Mouse (Mus musculus) heart, postnatal 25 days (tissue): ENCODE data around the gene Ube2v1. TPM values are rescaled to one million over a fixed set of nuclear protein-coding genes. Genes with fewer than 3 reads are reported as not detected.
A peak's percentile ranks its signal among the peaks of the same experiment; 100 is the strongest.

Experiments
- DNase-seq: peaks from one replicate; pipeline ENCODE4 v3.0.0; 2022; ENCODE audit warnings: low spot score
- intact Hi-C: fragments of 180-260 bp; cut with DNase I; formaldehyde crosslinking; loops from one replicate; pipeline ENCODE4 v1.15.1; 2025
- total RNA-seq, 2 experiments: library from RNA; stranded (reverse); gene quantifications; 2 replicates each; pipeline ENCODE4 v1.2.3; 2021

The Ube2v1 gene
- 100 to 1,000 TPM in 1 of 2 experiments, 10 to 100 TPM in 1; 99.3 to 105 TPM for total RNA-seq

- intact Hi-C loops: no loop called here
- peak; percentile 96 for DNase-seq
Observed at GRCm38 (mm10) chr2:167631591-167632448, at the start of gene Ube2v1. Ube2v1 (minus strand) TSS chr2:167632095.

DNA sequence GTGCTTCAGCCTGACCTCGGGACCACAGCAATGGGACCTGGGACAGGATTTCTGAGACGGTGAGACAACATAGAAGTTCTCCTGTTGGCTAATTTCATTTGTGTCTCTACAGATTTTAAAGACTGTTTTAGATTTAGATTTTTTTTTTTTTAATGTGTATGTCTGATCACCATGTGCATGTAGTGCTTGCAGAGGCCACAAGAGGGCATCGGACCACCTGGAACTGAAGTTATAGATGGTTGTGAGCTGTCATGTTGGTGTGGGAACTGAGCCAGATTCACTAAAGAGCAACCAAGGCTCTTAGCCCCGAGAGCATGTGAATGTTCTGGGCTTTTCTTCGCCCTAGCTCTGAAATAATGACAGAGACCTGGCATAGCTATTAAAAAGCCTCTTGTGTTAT lies 48.8 kb upstream of the Ube2v1 start:
- DNase-seq: no peak

DNA sequence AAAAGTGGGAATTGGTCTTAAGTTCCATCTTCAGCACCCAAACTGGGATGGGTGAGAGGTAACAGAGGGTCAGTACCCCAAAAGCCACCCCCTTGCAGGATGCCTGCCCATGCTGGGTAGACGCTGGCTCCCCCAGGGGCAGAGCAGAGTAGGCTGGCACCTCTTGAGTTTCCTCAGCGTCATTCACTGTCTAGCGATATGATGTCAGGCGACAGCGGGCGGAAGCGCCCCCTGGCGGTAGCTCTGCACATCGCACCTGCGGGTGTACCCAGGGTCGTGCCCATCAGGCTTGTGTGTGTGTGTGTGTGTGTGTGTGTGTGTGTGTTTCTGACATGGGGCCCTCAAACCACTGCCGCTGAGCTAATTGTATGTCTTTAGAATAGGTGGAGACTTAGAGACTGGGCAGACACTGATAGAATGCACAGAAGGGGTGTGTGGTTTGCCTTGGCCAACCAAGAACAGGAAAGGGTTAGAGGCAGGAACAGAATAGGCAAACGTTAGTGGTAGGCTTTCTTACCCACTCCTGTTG lies 48.1 kb upstream of the Ube2v1 start:
- intact Hi-C loops: loop anchor here (1.0 to 10.0 kb wide), 3 partner anchors 39 to 405 kb away; partner anchors contain the start of gene Pard6b
- no peak for DNase-seq

More for the DNA sequence above, 48.8 kb upstream of the Ube2v1 start:
- intact Hi-C loops: loop anchor here (1.0 to 10.0 kb wide), 3 partner anchors 39 to 404 kb away; partner anchors contain the start of gene Pard6b

- DNase-seq: no peak
- intact Hi-C loops: no loop called here
Observed at GRCm38 (mm10) chr2:167678600-167678999, 46.7 kb upstream of the Ube2v1 start.

DNA sequence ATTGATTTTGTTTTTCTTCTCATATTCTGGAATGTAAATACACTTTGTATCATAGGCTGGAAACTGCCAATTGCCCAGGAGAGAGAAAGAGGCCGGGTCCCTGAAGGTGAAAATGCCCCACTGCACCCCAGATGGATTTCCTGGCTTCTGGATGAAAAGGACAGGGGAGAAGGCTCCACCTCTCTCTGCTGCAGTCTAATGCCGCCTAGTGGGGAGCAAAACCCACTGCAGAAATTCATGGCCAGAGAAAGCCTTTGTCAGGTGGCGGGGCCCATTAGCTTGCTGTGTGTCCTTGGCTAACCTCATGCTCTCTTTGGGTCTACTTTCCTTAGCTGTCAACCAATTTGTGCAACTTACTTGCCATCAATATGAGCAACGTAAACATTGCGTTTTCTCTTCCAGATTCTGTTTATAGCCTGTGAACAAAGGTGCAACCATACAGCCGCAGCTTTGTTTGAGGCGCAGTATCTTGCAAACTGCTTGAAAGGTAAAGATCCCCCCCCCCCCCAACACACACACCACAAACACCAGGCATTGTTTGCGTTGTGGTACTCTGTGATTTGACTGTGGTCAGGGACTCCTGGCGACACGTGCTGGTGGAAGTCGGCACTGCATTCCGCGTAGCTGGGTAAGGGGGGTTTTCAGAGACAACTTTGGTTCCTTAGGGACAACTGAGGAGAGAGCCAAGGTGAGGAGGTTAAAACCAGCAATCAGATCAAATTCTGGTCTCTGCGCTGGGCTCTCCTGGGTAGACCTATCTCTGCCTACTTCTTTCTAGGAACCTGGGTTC lies 43.4 kb upstream of the Ube2v1 start:
- intact Hi-C loops: no loop called here
- no peak for DNase-seq

DNA sequence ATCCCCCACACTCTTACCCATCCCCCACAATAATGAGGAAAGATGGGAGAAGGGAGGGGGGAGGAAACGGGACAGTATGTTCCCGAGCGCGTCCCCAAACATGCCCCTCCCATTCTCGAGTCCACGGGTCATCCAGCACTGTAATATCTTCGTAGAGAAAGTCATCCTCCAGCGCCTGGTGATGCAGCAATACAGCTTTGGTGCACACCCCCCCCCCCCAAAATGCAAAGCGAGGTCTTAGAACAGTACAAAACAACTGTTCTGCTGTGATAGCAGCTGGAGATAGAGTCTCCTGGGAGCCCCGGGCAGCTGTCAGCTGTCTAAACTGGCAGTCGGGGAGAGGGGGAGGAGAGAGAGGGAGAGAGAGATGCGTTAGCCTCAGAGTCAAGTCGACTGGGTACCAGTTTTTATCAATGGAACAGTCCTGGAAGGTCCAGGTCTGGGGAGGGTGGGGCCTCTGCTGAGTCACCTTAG lies 40.4 kb upstream of the Ube2v1 start:
- no peak for DNase-seq
- intact Hi-C loops: no loop called here

DNA sequence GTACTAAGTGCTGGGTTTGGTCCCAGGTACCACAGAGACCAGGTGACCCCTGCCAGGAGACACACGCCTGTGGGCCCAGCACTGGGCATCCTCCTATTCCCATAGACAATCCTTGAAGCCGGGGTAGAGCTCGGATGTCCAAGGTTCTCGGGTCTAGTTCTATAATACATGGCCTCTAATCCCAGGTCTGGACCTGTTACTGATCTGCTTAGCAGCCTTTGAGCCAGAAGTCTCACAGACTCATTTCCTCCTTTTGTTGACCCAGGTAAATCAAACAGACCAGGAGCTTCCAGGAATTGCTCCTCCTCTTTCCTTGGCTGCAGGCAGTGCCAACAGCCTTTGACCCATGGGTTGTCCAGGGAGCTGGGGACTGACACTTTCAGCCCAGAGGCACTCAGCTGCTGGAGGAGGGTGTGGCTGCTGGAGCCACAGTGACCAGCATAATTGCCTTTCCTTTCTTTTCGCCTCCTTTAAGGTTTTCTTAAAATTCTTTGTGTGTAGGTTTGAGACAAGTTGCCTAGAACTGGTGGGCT lies 39.3 kb upstream of the Ube2v1 start:
- intact Hi-C loops: no loop called here
- DNase-seq: no peak

DNA sequence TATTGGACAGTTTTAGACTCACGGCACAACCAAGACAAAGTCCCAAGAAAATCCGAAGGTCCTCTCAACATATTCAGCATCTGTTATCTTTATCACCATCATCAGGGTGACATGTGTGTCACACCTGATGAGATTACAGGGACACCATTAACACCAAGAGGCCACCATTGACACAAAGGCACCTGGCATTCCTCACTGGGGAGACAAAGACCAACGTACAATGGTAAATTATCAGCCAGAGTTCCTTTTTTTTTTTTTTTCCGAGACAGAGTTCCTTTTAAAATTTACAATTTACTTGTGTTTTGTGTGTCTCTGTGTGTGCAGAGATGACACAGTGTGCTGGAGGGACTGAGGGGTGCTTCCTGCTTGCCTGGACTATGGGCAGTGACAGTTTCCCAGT lies 37.5 kb upstream of the Ube2v1 start:
- DNase-seq: no peak
- intact Hi-C loops: no loop called here

DNA sequence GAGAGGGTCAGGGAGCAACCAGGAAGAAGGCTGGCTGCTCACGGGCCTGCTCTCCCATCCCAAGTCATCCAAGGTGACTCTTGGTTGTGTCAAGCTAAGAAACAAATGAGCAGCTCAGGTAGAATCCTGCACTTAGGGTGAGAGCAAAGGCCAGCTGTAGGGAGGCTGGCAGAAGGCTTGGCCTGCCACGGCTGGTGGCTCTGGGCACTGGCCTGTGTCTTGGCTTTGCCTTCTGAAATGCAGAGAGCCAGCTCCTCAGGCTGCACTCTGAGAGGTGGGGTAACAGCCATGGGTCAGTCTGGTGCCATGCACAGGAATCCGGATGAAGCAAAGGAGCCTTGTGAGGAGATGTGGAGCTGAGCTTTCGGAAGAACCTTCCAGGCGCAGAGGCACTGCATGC lies 36.5 kb upstream of the Ube2v1 start:
- intact Hi-C loops: no loop called here
- no peak for DNase-seq

DNA sequence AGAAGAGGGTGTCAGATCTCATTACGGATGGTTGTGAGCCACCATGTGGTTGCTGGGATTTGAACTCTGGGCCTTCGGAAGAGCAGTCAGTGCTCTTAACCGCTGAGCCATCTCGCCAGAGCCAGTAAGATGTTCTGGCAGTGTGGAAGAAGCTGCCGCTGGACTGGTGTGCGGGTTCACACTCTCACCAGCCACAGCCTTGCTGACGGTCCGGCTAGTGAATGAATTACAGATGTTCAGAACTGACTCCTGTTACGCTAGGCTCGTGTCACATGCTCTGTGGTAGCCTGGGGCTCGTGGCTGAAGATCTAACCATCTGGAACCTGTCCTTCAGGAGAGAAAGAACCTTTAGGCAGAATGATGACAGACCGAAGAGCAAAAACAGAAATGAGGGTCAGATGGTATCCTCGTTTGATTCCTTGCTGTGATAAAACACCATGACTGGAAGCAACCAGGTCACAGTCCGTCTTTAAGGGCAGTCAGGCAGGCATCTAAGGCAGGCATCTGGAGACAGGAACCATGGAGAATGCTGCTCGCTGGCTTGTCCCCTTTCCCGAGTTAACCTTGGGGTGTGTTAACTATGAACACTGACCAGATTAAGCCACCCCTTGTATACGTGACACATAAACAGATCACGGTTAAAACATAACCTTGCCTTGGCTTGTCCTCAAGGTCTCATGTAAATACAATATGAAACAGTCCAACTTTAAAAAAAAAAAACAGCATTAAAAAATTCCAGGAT lies 34.2 kb upstream of the Ube2v1 start:
- DNase-seq: no peak
- intact Hi-C loops: no loop called here

GRCm38 (mm10) chr2:167662713-167663112 lies 30.8 kb upstream of the Ube2v1 start:
- intact Hi-C loops: no loop called here
- no peak for DNase-seq

- intact Hi-C loops: no loop called here
- peak; percentile 91 for DNase-seq
Observed at GRCm38 (mm10) chr2:167661270-167662203, 29.6 kb upstream of the Ube2v1 start, which contains the start of gene Gm20431. Gm20431 (minus strand) TSS chr2:167661496.

GRCm38 (mm10) chr2:167660611-167660971 lies 28.7 kb upstream of the Ube2v1 start:
- intact Hi-C loops: no loop called here
- DNase-seq: no peak

GRCm38 (mm10) chr2:167659847-167660610 lies 28.1 kb upstream of the Ube2v1 start:
- peak; percentile 44 for DNase-seq
- intact Hi-C loops: no loop called here

DNA sequence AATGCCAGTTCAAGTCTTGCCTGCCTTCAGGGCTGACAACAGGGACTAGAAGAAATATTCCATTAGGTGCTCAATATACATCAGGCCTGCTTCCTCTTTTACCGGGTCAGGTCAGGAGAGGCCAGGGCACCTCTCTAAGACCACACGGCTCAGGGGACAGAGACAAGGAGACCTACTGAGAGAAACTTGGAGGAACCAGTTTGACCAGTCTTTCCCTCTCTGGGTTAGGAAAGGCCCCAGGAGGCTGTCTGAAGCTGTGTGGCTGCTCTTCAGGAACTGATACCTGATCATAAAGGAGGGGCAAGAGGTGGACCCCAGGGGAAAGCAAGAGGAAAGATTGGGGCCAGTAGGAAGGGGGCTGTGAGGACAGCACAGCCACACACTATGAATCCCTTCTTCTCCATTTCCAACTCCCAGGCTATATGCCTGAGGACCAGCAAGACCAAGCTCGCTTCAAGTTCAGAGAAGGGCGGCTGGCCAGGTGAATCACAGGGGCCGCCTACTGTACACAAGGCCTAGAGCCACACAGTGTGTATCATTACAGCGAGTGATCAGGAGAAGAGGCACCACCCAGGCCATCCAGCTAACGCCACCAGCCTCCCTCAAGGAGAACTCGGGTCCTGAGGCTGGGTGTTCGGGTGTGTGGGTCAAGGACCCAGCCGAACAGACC lies 27.4 kb upstream of the Ube2v1 start:
- no peak for DNase-seq
- intact Hi-C loops: no loop called here

GRCm38 (mm10) chr2:167658712-167659111 lies 26.8 kb upstream of the Ube2v1 start:
- intact Hi-C loops: no loop called here
- no peak for DNase-seq

GRCm38 (mm10) chr2:167657973-167658372 lies 26.1 kb upstream of the Ube2v1 start:
- DNase-seq: no peak
- intact Hi-C loops: no loop called here
